Comparison of ENCODE assay signal across 8 mouse cellular contexts in genomic region chr13:95249511-95250456, GRCm38 (mm10). TPM values are rescaled to one million over a fixed set of nuclear protein-coding genes. Genes with fewer than 3 reads are reported as not detected.
DNase-seq lines count a peak whose midpoint lies in the region; ATAC-seq lines count a peak whose summit lies in the region.

TSS of gene Pde8b (minus strand) at chr13:95250336.

- H3K4me2 ChIP-seq in kidney, embryonic 16.5 days (replicated peaks; ENCODE audit: low read depth, low read length): peak within 1 kb of the TSS; percentile 65
- peak within 1 kb of the TSS; percentile 63 for H3K4me2 ChIP-seq in limb, embryonic 13.5 days (replicated peaks)
- H3K4me2 ChIP-seq in neural tube, embryonic 11.5 days (ENCODE audit: low read depth): peak within 1 kb of the TSS; percentile 54

- H3K27me3 ChIP-seq in kidney, embryonic 16.5 days (ENCODE audit: insufficient read depth, low read length): no peaks in the 10 kb centered on the region
- H3K27me3 ChIP-seq in limb, embryonic 13.5 days: peaks cover 56% of the 10 kb centered on the region
- H3K27me3 ChIP-seq in neural tube, embryonic 11.5 days (ENCODE audit: control insufficient read depth, insufficient read depth, low read length): 0 out of 2 replicates have a peak, but pooled peaks cover 5% of the 10 kb centered on the region

- peaks cover 9% of the 10 kb centered on the region; the same call in 1 of the 2 replicates for H3K4me1 ChIP-seq in kidney, embryonic 16.5 days (ENCODE audit: insufficient read depth, low read length)
- H3K4me1 ChIP-seq in limb, embryonic 13.5 days: peaks cover 9% of the 10 kb centered on the region; the same call in 1 of the 2 replicates
- peaks cover 5% of the 10 kb centered on the region for H3K4me1 ChIP-seq in neural tube, embryonic 11.5 days (ENCODE audit: control insufficient read depth, insufficient read depth, low read length)

- H3K9ac ChIP-seq in kidney, embryonic 16.5 days (replicated peaks; ENCODE audit: low read length): peak within 1 kb of the TSS; percentile 54
- H3K9ac ChIP-seq in limb, embryonic 13.5 days: no peak within 1 kb of the TSS
- H3K9ac ChIP-seq in neural tube, embryonic 11.5 days (ENCODE audit: low read length): peak within 1 kb of the TSS; percentile 20; the same call in 1 of the 2 replicates

- ATAC-seq in kidney, embryonic 16.5 days (ENCODE audit: low FRiP score, low TSS enrichment): peak; percentile 93
- ATAC-seq in limb, embryonic 13.5 days (ENCODE audit: low FRiP score, low read depth): no peak
- ATAC-seq in neural tube, embryonic 11.5 days (ENCODE audit: insufficient read depth, low FRiP score, low TSS enrichment): no peak

- H3K4me3 ChIP-seq in kidney, embryonic 16.5 days (ENCODE audit: low read length): peak within 1 kb of the TSS; percentile 51
- peak within 1 kb of the TSS; percentile 32 for H3K4me3 ChIP-seq in limb, embryonic 13.5 days
- H3K4me3 ChIP-seq in neural tube, embryonic 11.5 days (ENCODE audit: low read depth, low read length): peak within 1 kb of the TSS; percentile 17

- H3K36me3 ChIP-seq in kidney, embryonic 16.5 days (ENCODE audit: insufficient read depth, low read length): no peaks in the 10 kb centered on the region
- H3K36me3 ChIP-seq in limb, embryonic 13.5 days: no peaks in the 10 kb centered on the region
- H3K36me3 ChIP-seq in neural tube, embryonic 11.5 days (ENCODE audit: control insufficient read depth, insufficient read depth, low read length): no peaks in the 10 kb centered on the region

- H3K9me3 ChIP-seq in kidney, embryonic 16.5 days (ENCODE audit: low read length): no peaks in the 10 kb centered on the region
- H3K9me3 ChIP-seq in limb, embryonic 13.5 days: no peaks in the 10 kb centered on the region
- no peaks in the 10 kb centered on the region for H3K9me3 ChIP-seq in neural tube, embryonic 11.5 days (ENCODE audit: control insufficient read depth, low read length)

- 0 out of 2 replicates have a peak within 1 kb of the TSS, but pooled peaks have one; percentile 22 for H3K27ac ChIP-seq in kidney, embryonic 16.5 days (ENCODE audit: low read length)
- H3K27ac ChIP-seq in limb, embryonic 13.5 days: no peak within 1 kb of the TSS
- no peak within 1 kb of the TSS for H3K27ac ChIP-seq in neural tube, embryonic 11.5 days (ENCODE audit: low read depth, low read length)

- DNase-seq in Muller cell, postnatal 12 days (ENCODE audit: inconsistent ontology term): peak; percentile 41
- peak; percentile 42 for DNase-seq in adrenal gland, postnatal 25 days
- DNase-seq in frontal cortex, postnatal 36 days (ENCODE audit: low spot score in 2 of 2): peak; percentile 35 to 44
- peak; percentile 42 for DNase-seq in neural tube, embryonic 11.5 days (ENCODE audit: low spot score)
- no peak for DNase-seq in spleen, postnatal 10 days (ENCODE audit: low spot score in 2 of 2)
- no peak for DNase-seq in adipocyte (ENCODE audit: low spot score)

- WGBS in kidney, embryonic 16.5 days: 2% methylated on average over 37 of the region's 37 CpGs
- WGBS in limb, embryonic 13.5 days: 4% methylated on average over 37 of the region's 37 CpGs
- WGBS in neural tube, embryonic 11.5 days: 2% methylated on average over 37 of the region's 37 CpGs

RNA-seq across cellular contexts. Expression of gene Pde8b, which starts in this region (rescaled TPM):
- 122 and 142 TPM in 2 replicates for total RNA-seq in adrenal gland, postnatal 25 days (2021)
- 12.4 and 14.4 TPM in 2 replicates for polyA plus RNA-seq in kidney, embryonic 16.5 days (2015; fragmentation: Nextera tagmentation; extraction: Ambion mirVana)
- 2.7 and 3.5 TPM in 2 replicates for polyA plus RNA-seq in limb, embryonic 13.5 days (2015; fragmentation: Nextera tagmentation; extraction: Ambion mirVana)
- 3.6 and 4.1 TPM in 2 replicates for polyA plus RNA-seq in neural tube, embryonic 11.5 days (2014; fragmentation: Nextera tagmentation; extraction: Ambion mirVana)

Comparison
In these comparisons a context has a peak if more than half of its experiments do, and no peak if none do; other contexts are left out.
1. DNase-seq: peak in Muller cell, postnatal 12 days (single experiment), adrenal gland, postnatal 25 days (single experiment), frontal cortex, postnatal 36 days (2 of 2) and neural tube, embryonic 11.5 days (single experiment); none in spleen, postnatal 10 days (0 of 2) and adipocyte (single experiment).
2. Peak in every context shown above with its lines, with median percentiles within 50 percentile points of each other: H3K4me2 ChIP-seq and H3K4me3 ChIP-seq.